Mouse (Mus musculus): ENCODE data around the gene Ace. TPM values are rescaled to one million over a fixed set of nuclear protein-coding genes. Genes with fewer than 3 reads are reported as not detected.
"Not testable (repeated sequence)": the region's sequence is repeated elsewhere in the genome, so short reads cannot be mapped to it uniquely, and the experiment has no call there.

Gene Ace
- total RNA-seq, 2 experiments from 2014 or later, result 9.2 to 11.5 TPM

- intact Hi-C loops (cut with DNase I), result no loop called here
Measured at GRCm38 (mm10) chr11:105978232-105978631, 10.5 kb downstream of the Ace start.

GRCm38 (mm10) chr11:105978634-105979033 lies 10.9 kb downstream of the Ace start:
- intact Hi-C loops (cut with DNase I), result no loop called here
- no peak for DNase-seq (ENCODE audit: low spot score in 2 of 2)

More at GRCm38 (mm10) chr11:105978232-105978631, 10.5 kb downstream of the Ace start:
- no peak for DNase-seq (ENCODE audit: low spot score in 2 of 2)

DNA sequence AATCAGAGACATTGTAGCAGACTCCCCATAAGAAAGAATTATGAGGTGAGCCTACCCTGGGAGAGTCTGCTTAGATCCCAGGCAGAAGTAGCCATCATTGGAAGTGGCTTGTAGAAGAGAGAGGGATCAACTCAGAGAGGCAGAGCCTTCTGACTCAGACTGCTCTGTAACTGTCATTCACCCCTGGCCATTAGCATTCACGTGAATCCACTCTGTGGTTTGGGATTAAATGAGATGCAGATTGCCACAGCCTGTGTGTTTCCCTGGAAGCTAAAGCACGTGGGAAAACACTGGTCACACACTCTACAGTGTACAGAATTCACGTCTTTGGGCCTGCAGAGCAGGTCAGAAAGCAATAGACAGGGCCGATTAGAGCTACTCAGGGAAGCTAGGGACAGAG lies 16.7 kb downstream of the Ace start:
- intact Hi-C loops (cut with DNase I), result no loop called here
- DNase-seq (ENCODE audit: low spot score in 2 of 2), result no peak

DNA sequence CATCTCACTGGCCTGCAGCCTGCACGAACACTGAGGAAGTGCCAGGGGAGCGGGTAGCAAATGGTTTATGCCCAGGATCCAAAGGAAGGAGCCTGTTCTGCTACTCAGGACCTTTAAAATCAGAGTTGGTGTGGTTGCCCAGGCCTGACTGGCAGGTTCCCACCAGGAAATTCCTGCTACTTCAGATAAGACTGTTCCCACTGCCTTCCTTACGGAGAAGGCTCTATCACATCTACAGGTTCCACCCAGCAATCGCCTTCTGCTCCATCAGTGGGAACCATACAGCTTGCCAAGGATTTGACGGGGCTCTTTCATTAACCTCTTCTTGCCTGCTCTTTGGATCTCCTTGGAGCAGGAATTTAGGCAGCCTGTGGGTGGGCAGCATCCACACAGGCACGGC lies 19.7 kb downstream of the Ace start:
- intact Hi-C loops (cut with DNase I), result no loop called here
- no peak for DNase-seq (ENCODE audit: low spot score in 2 of 2)

DNA sequence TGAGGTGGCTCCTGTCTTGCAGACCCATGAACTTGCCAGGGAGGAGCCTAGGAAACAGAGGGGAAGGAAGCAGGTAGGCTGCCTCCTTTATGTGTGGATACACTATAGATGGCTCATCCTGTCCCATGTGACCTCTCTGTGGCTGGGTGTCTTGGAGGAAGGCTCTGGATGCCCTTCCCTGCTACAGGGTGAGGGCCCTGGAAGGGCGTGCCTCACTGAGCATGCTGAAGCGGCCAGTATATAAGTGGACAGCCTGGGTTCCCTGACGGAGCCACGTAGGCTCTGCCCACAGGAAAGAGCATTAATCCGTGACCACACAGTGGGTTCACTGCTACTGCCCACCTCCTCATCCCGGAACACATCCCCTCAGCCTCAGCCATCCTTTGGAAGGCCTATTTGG lies 21.7 kb downstream of the Ace start:
- intact Hi-C loops (cut with DNase I), result no loop called here
- no peak for DNase-seq (ENCODE audit: low spot score in 2 of 2)

DNA sequence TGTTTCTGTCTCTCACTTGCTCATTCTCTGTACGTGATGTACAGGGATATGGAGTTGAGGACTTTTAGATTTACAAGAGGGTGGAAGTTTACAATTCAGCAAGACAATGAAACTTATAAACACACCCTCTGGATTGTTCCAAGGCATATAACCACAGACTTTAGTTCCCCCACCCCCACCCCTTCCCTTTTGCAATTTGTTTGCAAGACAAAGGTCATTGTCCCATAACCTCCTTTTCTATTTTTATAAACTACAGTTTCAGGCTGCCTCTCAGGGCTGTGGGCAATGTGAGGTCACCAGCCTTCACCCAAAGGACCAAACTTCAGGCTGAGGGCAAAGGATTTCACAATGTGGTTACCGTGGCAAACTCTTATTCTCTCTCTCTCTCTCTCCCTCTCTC lies 22.5 kb downstream of the Ace start:
- no peak for DNase-seq (ENCODE audit: low spot score in 2 of 2)
- intact Hi-C loops (cut with DNase I), result no loop called here

- no peak for DNase-seq (ENCODE audit: low spot score in 2 of 2)
- intact Hi-C loops (cut with DNase I), result no loop called here
Measured at GRCm38 (mm10) chr11:105994375-105994774, 26.6 kb downstream of the Ace start, which contains the start of gene Ace3. Ace3 (plus strand) TSS chr11:105994675.

DNA sequence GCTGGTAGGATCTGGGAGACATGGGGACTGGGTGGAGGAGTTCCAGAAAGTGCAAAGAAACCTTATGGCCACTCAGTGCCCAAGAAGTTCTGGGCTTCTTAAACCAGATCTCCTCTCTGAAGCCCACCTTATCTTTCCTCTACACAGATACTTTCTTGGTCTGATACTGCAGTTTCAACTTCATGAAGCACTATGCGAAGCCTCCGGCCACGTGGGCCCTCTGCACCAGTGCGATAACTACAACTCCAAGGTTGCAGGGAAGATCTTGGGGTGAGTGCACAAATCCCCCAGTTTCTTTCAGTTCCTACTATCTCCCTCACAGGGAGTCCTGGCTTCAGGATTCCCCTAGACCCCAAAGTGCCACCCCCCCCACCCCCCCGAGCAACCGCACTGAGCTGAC lies 32.3 kb downstream of the Ace start:
- intact Hi-C loops (cut with DNase I), result no loop called here

DNA sequence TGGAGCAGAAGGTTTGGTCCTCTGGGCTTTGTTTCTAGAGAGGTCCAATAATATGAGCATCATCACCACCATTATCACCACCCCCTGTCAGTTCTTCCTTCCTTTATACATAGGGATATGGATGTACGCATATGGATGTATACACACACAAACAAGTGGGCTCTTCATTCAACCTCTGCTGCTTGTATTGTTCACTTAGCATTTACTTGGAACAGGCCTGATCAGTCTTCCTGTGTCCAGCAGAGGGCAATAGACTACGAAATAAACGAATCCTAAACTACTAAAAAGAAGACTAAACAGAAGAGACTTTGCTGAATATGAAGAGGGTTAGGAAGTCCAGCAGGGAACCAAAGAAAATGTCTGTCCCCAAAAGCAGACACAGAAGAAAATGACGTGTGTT lies 34.0 kb downstream of the Ace start:
- DNase-seq (ENCODE audit: low spot score in 2 of 2), result no peak
- intact Hi-C loops (cut with DNase I), result no loop called here

More for the DNA sequence above, 32.3 kb downstream of the Ace start:
- no peak for DNase-seq (ENCODE audit: low spot score in 2 of 2)

- no peak for DNase-seq (ENCODE audit: low spot score in 2 of 2)
- intact Hi-C loops (cut with DNase I), result no loop called here
Measured at GRCm38 (mm10) chr11:106004576-106004975, 36.8 kb downstream of the Ace start.

GRCm38 (mm10) chr11:106005970-106006369 lies 38.2 kb downstream of the Ace start:
- no peak for DNase-seq (ENCODE audit: low spot score in 2 of 2)
- intact Hi-C loops (cut with DNase I), result loop anchor here (5.0 kb wide), 1 partner anchor 44 kb away; no protein-coding TSS in a partner anchor

DNA sequence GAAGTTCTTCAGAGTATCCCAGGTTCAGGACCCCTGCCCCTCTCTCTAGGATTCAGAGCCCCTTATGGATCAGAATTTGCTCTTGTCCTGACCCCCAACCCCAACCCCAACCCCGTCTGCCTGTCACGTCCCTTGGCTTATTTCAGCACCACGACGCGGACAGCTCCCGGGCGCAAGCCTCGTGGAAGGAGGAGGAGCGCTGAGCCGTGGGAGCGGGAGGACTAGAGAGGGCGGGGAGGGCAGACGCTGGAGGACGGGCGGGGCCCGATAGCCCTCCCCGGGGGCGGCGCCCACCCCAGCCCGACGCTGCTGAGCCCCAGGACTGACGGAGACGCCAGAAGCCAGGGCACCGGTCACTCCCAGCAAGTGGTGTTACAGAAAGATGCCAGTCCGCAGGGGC lies 40.1 kb downstream of the Ace start, which contains the start of gene Kcnh6:
Gene Kcnh6 (plus strand): TSS at position 304 of the 400 bp plus-strand sequence.
- no peak for DNase-seq (ENCODE audit: low spot score in 2 of 2)

DNA sequence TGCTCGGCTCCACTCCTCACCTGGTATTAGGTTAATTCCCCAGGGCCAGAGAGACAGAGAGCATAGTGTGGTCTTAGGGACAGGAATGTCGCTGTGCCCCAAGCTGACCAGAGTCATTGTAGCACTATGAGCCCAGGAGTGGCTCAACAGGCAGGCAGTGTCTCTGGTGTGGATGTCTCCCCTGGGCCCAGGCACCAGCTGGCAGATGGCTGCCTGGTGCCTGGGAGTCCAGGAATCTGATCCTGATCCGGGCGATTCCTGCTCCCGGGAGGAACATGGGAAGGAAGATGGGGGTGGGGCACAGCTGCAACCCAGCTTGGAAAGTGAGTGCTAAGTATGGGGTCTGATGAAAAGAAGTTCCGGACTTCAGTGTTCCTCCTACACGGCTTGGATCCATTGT lies 45.0 kb downstream of the Ace start:
- intact Hi-C loops (cut with DNase I), result no loop called here
- no peak for DNase-seq (ENCODE audit: low spot score in 2 of 2)

More for the DNA sequence above, 40.1 kb downstream of the Ace start, which contains the start of gene Kcnh6:
- intact Hi-C loops (cut with DNase I), result loop anchor here (5.0 kb wide), 1 partner anchor 46 kb away; no protein-coding TSS in a partner anchor

GRCm38 (mm10) chr11:106013556-106014225 lies 45.9 kb downstream of the Ace start:
- peak in 1 of 2 experiments; percentile 35 for DNase-seq (ENCODE audit: low spot score in 2 of 2)
- intact Hi-C loops (cut with DNase I), result no loop called here

- no peak for DNase-seq (ENCODE audit: low spot score in 2 of 2)
- intact Hi-C loops (cut with DNase I), result no loop called here
Measured at GRCm38 (mm10) chr11:106016440-106016839, 48.7 kb downstream of the Ace start.

DNA sequence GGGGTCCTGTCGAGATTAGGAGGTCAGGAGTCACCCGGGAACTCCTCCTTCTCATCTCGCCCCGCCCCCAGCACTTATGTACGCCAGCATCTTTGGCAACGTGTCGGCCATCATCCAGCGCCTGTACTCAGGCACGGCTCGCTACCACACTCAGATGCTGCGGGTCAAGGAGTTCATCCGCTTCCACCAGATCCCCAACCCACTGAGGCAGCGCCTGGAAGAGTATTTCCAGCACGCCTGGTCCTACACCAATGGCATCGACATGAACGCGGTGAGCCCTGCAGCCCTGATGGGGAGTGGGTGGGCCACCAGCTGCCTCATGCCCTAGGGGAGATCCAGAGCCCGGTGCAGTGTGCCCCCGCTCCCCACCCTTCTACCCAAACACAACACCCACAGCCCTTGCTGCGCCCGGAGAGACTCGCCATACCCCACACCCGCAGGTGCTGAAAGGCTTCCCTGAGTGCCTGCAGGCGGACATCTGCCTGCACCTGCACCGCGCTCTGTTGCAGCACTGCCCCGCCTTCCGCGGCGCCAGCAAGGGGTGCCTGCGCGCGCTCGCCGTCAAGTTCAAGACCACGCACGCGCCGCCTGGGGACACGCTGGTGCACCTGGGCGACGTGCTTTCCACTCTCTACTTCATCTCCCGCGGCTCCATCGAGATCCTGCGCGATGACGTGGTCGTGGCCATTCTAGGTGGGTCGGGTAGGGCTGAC lies 52.5 kb downstream of the Ace start:
- DNase-seq (ENCODE audit: low spot score in 2 of 2), result peak; percentile 59 to 69
- intact Hi-C loops (cut with DNase I), result loop anchor here (5.0 kb wide), 1 partner anchor 78 kb away; no protein-coding TSS in a partner anchor

GRCm38 (mm10) chr11:106025774-106026173 lies 58.0 kb downstream of the Ace start:
- DNase-seq (ENCODE audit: low spot score in 2 of 2), result no peak
- intact Hi-C loops (cut with DNase I), result loop anchor here (5.0 kb wide), 1 partner anchor 98 kb away; no protein-coding TSS in a partner anchor

- DNase-seq (ENCODE audit: low spot score in 2 of 2), result peak; percentile 52 to 69
- intact Hi-C loops (cut with DNase I), result loop anchor here (5.0 kb wide), 1 partner anchor 99 kb away; no protein-coding TSS in a partner anchor
Measured at GRCm38 (mm10) chr11:106026465-106027151, 58.9 kb downstream of the Ace start.

DNA sequence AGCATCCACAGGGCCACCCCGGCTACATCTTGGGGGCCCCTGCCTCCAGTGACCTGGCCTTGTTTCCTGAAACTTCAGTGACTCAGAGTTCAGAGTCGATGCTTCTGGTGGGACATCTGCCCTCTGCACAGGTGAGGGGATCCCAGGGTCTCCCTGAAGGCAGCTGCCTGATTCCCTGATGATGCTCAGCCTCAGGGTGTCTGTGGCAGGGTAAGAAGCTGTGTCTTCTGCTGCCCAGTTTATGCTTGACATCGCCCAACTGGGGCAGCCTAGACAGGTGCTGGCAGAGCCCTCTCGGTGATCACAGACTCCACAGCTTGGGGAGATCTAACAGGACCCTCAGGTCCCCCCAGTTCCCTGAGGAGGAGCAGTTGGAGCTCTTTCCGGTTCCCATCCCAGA lies 59.9 kb downstream of the Ace start:
- intact Hi-C loops (cut with DNase I), result loop anchor here (5.0 kb wide), 1 partner anchor 100 kb away; no protein-coding TSS in a partner anchor
- DNase-seq (ENCODE audit: low spot score in 2 of 2), result no peak

- DNase-seq (ENCODE audit: low spot score in 2 of 2); intact Hi-C loops (cut with DNase I): not testable (repeated sequence)
Measured at GRCm38 (mm10) chr11:106032074-106032473, 64.3 kb downstream of the Ace start.

Data from left cerebral cortex, postnatal 36 days (tissue).